Mouse (Mus musculus) large intestine, adult 2 months (tissue): Measurements from ENCODE around the gene Pfn4. TPM values are rescaled to one million over a fixed set of nuclear protein-coding genes. Genes with fewer than 3 reads are reported as not detected.
"Not testable (repeated sequence)": the region's sequence is repeated elsewhere in the genome, so short reads cannot be mapped to it uniquely, and the experiment has no call there.

Experiments
- DNase-seq: peaks from one replicate; pipeline ENCODE4 v3.0.0-alpha.2; 2012; ENCODE audit warnings: low read depth, low spot score
- WGBS: fragments of 180-500 bp; shearing (Covaris S2); methylation state at CpG from one replicate; pipeline ENCODE4 v1.1.7; 2018; 5-methylcytosine and 5-hydroxymethylcytosine counted together
- polyA plus RNA-seq: library from polyadenylated mRNA; depleted of rRNA; stranded (reverse); fragments of >200 nt; gene quantifications from 2 replicates; pipeline ENCODE4 v1.2.3, GENCODE M21; 2012; rRNA removed

The Pfn4 gene
- 0.07 and 0.25 TPM in 2 replicates for polyA plus RNA-seq

- DNase-seq = peak; percentile 56
- WGBS = 5% methylated on average over 61 of the region's 61 CpGs
These were observed at the start of gene Pfn4, which contains the start of gene Fam228b for GRCm38 (mm10) chr12:4768492-4769332. Gene Pfn4 (plus strand): TSS chr12:4769022. Gene Fam228b (minus strand): TSS chr12:4769267.

GRCm38 (mm10) chr12:4719066-4719761 lies 49.6 kb upstream of the Pfn4 start:
- DNase-seq = no peak
- 78% methylated on average over 13 of the region's 13 CpGs for WGBS

DNA sequence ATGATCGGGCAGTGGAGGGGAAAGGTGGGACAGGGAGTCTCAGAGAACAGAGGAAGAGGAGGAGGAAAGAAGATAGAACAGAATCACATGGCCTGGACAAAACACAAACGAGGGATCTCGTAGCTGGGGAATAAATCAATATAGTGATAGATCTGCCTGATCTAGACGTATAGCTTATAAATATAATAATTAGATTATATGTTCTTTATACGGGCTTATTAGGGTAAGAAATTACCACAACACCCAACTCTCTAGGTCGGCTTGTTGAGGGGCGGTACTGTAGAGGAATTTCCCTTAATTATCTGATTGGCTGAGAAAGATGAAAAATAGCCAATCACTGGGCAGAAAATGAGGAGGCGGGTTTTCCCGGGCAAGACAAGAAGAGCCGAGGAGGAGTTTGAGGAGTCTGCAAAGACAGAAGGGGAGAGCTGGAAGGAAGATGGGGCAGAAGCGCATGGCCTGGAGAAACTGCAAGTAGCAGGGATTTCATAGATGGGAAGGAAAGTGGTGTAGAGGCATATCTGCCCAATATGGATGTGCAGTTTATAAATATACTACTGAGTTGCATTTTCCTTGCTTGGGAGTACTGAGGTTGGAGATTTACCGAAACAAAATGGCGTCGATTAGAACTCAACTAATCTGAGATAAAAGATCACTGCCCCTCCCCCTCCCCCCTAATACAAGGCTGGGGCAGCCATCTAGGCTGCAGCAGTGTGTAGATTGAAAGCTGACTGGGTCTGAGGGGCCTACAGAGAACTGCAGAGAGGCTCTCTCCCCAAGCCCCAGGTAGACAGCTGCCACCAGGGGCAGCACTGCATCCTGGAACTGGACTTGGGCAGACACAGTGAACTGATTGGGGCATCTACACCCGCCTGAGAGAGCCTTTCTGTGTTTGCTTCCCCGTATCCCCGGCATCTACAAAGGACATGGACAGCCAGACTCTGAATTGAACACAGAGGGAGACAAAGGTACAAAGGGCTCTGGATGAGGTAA lies 48.8 kb upstream of the Pfn4 start:
- no peak for DNase-seq
- WGBS = 74% methylated on average over 17 of the region's 17 CpGs

GRCm38 (mm10) chr12:4729165-4729564 lies 39.7 kb upstream of the Pfn4 start:
- DNase-seq = no peak
- 88% methylated on average over 3 of the region's 3 CpGs for WGBS

- no peak for DNase-seq
- WGBS = 53% methylated on average over 4 of the region's 4 CpGs
These were observed 37.2 kb upstream of the Pfn4 start for GRCm38 (mm10) chr12:4731629-4732028.

DNA sequence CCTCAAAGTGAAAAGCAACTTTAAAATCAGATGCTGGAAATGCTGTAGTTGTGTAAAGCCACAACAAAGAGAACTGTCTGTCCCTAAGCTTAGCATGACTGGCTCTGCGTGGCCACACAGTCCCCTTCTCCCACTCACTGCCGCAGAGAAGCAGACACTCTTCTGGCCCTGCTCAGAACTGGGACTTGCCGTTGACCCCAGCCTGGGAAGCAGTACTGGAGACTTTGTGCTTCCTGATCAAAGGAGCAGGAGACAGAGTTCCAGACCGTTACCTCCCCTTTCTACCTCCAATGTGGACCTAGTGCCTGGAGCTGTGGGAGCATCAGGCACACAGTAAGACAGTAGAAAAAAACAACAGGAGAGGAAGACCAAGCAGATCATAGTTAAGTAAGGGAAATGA lies 36.5 kb upstream of the Pfn4 start:
- no peak for DNase-seq
- 50% methylated on average over 4 of the region's 4 CpGs for WGBS

DNA sequence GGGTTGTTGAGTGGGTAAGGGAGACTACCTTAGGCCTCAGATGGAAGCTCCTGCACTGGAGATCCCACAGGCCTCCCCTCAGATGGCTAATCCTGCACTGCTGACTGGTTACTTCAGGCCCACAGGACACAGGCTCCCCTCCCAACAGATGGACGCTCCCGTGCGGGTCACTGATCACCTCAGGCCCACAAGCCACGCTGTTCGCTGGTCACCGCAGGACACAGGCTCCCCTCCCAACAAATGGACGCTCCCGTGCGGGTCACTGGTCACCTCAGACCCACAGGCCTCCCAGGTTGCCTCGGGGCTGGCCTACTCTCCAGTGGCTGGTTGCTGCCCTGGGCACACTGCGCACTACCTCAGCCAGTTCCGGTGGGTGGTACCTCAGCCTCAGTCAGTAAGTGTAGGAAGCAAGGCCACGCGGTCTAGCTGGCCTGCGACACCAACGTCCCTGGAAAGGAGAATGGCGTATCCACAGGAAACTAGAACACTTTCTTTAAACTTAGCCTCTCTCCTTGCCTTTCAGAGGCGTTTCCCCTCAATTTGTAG lies 30.7 kb upstream of the Pfn4 start, which contains the start of gene Fam228a:
Fam228a (minus strand) TSS at position 400 of the 546 bp plus-strand sequence.
- WGBS = 91% methylated on average over 18 of the region's 18 CpGs
- no peak for DNase-seq

DNA sequence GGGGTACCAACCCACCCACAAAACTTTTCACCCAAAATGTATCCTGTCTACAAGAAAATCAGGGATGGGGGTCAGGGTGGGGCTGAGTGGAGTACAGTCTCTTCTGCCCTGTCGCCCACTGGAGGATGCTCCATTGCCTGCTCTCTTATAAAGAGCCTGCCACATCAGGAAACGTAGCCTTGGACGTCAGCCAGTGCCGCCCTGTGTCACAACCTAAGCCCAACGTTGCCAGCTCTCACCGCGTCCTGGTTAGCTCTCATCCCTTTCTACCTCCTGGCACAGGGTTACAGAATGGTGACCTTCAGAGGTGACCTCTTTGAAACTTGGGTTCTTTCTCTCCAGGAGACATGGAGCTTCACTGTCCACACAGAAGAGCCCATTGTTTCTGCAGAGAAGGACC lies 28.0 kb upstream of the Pfn4 start:
- 51% methylated on average over 7 of the region's 7 CpGs for WGBS
- DNase-seq = no peak

DNA sequence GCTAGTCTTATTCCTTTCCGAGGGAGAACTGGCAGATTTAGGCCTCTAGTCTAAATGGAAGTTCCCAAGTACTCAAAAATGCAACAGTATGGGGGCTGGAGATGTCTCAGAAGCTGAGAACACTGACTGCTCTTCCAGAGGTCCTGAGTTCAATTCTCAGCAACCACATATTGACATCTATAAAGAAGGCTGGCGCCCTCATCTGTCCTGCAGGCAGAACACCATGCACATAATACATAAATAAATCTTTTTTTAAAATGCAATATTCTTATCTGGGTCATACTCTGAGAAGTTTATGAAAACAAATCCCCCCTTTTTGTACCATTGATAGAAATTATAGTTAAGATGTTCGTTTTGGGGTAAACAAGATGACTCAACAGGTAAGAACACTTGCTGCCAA lies 26.6 kb upstream of the Pfn4 start:
- 77% methylated on average over 3 of the region's 3 CpGs for WGBS
- no peak for DNase-seq

GRCm38 (mm10) chr12:4744486-4744885 lies 24.3 kb upstream of the Pfn4 start:
- WGBS = 83% methylated on average over 10 of the region's 10 CpGs
- no peak for DNase-seq

DNA sequence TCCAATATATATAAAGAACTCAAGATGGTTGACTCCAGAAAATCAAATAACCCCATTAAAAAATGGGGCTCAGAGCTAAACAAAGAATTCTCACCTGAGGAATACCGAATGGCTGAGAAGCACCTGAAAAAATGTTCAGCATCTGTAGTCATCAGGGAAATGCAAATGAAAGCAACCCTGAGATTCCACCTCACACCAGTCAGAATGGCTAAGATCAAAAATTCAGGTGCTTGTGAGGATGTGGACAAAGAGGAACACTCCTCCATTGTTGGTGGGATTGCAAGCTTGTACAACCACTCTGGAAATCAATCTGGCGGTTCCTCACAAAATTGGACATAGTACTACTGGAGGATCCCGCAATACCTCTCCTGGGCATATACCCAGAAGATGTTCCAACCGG lies 14.4 kb upstream of the Pfn4 start:
- WGBS = 87% methylated on average over 4 of the region's 4 CpGs
- not testable (repeated sequence) for DNase-seq

DNA sequence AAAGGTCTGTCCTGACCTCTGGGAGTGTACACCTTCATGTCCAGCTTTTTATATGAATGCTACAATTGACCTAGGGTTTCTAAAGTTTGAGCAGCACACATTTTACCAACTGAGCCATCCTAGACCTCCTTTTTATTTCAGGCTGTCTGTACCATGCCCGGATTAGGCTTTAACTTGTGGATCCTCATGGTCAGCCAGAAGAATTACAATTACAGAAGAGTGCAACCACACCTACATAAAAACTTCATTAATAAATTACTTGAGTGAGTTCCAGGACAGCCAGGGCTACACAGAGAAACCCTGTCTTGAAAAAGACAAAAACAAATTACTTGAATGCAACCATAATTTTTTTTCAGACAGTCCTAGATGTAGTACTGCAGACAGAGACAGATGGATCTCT lies 11.8 kb upstream of the Pfn4 start:
- WGBS = 67% methylated on average over 1 of the region's 1 CpGs
- DNase-seq = no peak

DNA sequence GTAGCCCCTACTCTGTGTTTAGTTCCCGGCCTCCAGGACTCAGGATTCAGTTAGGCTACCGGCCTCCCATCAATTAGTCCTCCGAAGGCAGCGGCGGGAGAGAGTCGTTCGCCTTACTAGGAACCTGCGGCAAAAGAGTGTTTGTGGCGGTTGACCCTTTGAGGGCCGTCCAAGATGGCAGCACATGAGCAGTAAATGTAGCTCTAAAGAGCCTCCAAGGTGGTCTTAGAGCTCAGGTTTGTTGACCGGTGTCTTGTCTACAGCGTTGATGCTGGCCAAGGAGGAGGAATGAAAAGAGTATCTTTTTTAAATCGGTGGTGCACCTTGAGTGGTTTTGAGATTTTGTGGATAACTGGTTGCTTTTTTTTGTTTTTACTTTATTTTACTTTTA lies 506 bp downstream of the Pfn4 start:
- WGBS = 21% methylated on average over 13 of the region's 13 CpGs

DNA sequence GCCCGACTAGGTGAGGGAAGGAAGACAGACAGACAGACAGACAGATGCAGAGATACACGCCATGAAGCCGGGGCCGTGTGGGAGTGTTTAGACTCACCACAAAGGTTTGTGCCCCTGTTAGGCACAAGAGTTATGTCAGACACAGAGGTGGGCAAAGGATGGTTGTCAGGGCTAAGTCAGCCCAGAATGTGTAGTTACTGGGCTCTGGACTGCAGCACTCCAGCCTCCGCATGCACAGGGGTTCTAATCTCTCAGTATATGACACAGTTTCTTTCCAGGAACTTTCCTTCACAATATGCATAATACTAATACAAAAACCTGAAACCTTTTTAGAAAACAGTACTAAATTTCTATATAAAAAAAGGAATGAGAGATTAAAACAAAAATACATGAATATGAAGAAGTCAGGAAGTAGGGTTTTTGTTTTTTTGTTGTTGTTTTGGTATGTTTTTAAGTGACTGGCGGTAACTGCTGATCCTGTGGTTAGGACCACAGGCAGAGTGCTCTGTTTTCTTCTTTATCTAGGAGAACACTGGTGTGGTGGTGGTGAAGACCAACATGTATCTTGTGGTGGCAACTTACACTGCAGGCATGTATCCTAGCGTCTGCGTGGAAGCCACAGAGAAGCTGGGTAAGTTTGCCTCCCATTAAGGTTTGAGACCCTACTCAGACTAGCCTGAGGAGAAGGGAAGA lies 6.2 kb downstream of the Pfn4 start:
- DNase-seq = no peak
- WGBS = 87% methylated on average over 8 of the region's 8 CpGs

More for the DNA sequence above, 506 bp downstream of the Pfn4 start:
- DNase-seq = no peak

DNA sequence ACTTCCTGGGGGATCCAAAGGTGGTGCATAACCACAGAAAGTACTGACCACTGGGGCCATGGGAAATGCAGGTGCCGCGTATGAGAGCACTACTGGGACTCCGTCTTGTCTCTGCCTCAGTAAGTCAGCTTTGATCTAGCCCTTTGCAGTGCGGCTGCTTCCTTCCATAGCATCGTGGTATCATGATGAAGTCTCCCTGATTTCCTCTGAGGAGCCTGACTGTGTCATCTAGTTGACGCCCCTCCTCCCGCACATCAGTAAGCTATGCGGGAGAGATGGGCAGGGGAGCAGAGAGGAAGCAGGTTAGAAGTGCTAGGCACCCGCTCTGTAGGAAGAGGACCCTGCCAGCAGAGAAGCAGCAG lies 6.7 kb downstream of the Pfn4 start:
- no peak for DNase-seq
- 72% methylated on average over 9 of the region's 9 CpGs for WGBS

- 80% methylated on average over 6 of the region's 6 CpGs for WGBS
- DNase-seq = no peak
These were observed 8.9 kb downstream of the Pfn4 start for GRCm38 (mm10) chr12:4777734-4778133.

DNA sequence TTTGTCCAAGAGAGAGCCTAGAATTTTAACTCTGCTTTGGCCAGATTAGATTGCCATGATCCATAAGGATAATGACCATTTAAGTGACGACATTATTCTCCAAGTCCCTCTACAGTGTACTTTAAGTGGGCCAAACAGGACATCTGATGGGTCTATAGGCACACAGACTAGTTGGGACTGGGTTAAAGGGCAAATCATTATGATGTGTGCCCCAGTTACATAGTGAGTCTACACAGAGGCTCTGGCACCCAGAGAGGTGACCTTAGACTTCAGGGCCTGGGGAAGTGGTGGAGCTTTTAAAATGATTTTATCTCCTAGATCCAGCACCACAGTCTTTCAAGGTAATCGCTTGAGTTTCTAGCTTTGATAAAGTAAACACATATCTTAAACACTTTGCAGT lies 11.4 kb downstream of the Pfn4 start:
- WGBS = 61% methylated on average over 2 of the region's 2 CpGs
- no peak for DNase-seq

DNA sequence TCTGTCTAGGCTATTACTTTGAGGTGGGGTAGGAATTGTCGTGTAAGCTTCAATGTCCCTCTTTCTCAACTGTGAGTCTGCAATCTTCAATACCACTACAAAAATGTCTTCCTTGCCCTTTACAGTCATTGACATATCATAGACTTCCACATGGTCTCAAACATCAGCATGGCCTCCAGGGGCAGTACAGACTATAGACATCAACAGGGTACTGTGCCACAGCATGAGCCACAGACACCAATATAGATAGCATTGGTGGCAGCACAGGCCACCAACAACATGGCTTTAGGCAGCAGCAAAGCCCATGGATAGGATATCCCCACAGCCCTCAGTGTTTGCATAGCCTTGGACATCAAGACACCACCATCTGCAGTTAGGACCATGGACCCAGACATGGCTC lies 12.4 kb downstream of the Pfn4 start:
- WGBS = 89% methylated on average over 1 of the region's 1 CpGs
- DNase-seq = no peak
